Mouse (Mus musculus) monocyte, adult 5-6 weeks (primary cell): ENCODE results near the gene Rbm6. TPM values are rescaled to one million over a fixed set of nuclear protein-coding genes. Genes with fewer than 3 reads are reported as not detected.

Source experiments
- ATAC-seq: fragments of 153-309, 156-312 bp; replicated peaks from 2 replicates; pipeline ENCODE4 v1.8.0; 2017; ENCODE audit warnings: mild to moderate bottlenecking; ENCODE audit not compliant: low TSS enrichment, insufficient number of reproducible peaks, severe bottlenecking, poor library complexity, low FRiP score
- total RNA-seq: library from RNA; stranded (forward); fragments of 200-1000, 200-491, 200-594 nt; gene quantifications from 3 replicates; pipeline ENCODE4 v1.2.3, GENCODE M21; 2017

Gene Rbm6
- 166 to 202 TPM (median 177 TPM) in 3 replicates for total RNA-seq

- no peak for ATAC-seq
Measured at GRCm38 (mm10) chr9:107873137-107873536, at the start of gene Rbm6. Gene Rbm6, minus strand, starts transcription at chr9:107873237.

- no peak for ATAC-seq
Measured at GRCm38 (mm10) chr9:107919441-107919840, 46.4 kb upstream of the Rbm6 start.

- ATAC-seq = no peak
Measured at GRCm38 (mm10) chr9:107918884-107919283, 45.8 kb upstream of the Rbm6 start.

- no peak for ATAC-seq
Measured at GRCm38 (mm10) chr9:107917895-107918608, 45.0 kb upstream of the Rbm6 start.

GRCm38 (mm10) chr9:107914764-107915420 is 41.9 kb upstream of the Rbm6 start:
- ATAC-seq = no peak

GRCm38 (mm10) chr9:107910025-107910769 is 37.2 kb upstream of the Rbm6 start:
- no peak for ATAC-seq

- 0 out of 2 replicates have a peak, but pooled peaks have one; percentile 30 for ATAC-seq
Measured at GRCm38 (mm10) chr9:107908410-107909158, 35.5 kb upstream of the Rbm6 start.

- ATAC-seq = no peak
Measured at GRCm38 (mm10) chr9:107907801-107908120, 34.7 kb upstream of the Rbm6 start.

GRCm38 (mm10) chr9:107906967-107907800 is 34.1 kb upstream of the Rbm6 start:
- no peak for ATAC-seq

- ATAC-seq = no peak
Measured at GRCm38 (mm10) chr9:107906252-107906966, 33.4 kb upstream of the Rbm6 start, which contains the start of gene Mst1r. Gene Mst1r, plus strand, starts transcription at chr9:107906873.

GRCm38 (mm10) chr9:107904726-107905125 is 31.7 kb upstream of the Rbm6 start:
- peak; percentile 91 for ATAC-seq

GRCm38 (mm10) chr9:107901627-107901914 is 28.5 kb upstream of the Rbm6 start:
- no peak for ATAC-seq

- ATAC-seq = no peak
Measured at GRCm38 (mm10) chr9:107900840-107901626, 28.0 kb upstream of the Rbm6 start.

GRCm38 (mm10) chr9:107899855-107900254 is 26.8 kb upstream of the Rbm6 start:
- no peak for ATAC-seq

GRCm38 (mm10) chr9:107898563-107898962 is 25.5 kb upstream of the Rbm6 start:
- no peak for ATAC-seq

GRCm38 (mm10) chr9:107891023-107891422 is 18.0 kb upstream of the Rbm6 start:
- no peak for ATAC-seq

- ATAC-seq = no peak
Measured at GRCm38 (mm10) chr9:107890260-107890659, 17.2 kb upstream of the Rbm6 start.
